Mouse (Mus musculus) liver, embryonic 14.5 days (tissue): ENCODE results near the gene Spdye4b.
"Not testable (repeated sequence)": the region's sequence is repeated elsewhere in the genome, so short reads cannot be mapped to it uniquely, and the experiment has no call there.

Experiments used
- CTCF ChIP-seq: IDR thresholded peaks from 2 replicates; pipeline ENCODE4 v1.5.1; 2016; ENCODE audit warnings: antibody characterized with exemption, low read depth, control low read depth
- EP300 ChIP-seq: IDR thresholded peaks from 2 replicates; pipeline ENCODE4 v1.6.1; 2016; ENCODE audit warnings: antibody characterized with exemption, low read depth

DNA sequence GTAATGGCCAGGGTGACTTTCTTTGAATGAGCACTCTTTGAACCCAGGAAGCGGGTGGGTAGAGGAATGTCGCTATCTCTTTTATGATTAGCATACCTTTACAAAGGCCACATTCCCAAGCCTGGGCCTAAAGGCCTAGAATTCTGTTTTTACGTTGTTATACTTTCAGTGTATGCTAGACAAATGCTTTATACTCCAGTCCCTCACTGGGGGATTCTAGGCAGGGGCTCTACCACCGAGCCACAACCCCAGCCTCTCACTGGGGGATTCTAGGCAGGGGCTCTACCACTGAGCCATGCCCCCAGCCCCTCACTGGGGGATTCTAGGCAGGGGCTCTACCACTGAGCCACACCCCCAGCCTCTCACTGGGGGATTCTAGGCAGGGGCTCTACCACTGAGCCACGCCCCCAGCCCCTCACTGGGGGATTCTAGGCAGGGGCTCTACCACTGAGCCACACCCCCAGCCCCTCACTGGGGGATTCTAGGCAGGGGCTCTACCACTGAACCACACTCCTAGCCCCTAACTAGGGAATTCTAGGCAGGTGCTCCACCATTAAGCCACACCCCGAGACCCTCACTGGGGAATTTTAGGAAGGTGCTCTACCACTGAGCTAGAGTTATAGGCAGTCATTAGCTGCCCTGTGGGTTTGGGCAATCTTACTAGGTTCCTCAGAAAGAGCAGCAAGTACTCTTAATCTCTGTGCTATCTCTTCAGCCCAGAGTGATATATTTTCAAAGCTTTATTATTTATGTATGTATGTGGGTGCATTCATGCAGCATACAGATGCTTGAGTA is 46.4 kb upstream of the Spdye4b start:
- TF ChIP-seq CTCF, EP300: not testable (repeated sequence)
